Mouse (Mus musculus) lung, adult 2 months (tissue): Measurements from ENCODE around the gene Nt5dc2.

Experiments
- CTCF ChIP-seq: fragments of 200-500 bp; IDR thresholded peaks from 2 replicates; pipeline ENCODE4 v1.5.1; 2011; ENCODE audit warnings: mild to moderate bottlenecking, low read length, control low read depth; ENCODE audit not compliant: insufficient read depth
- POLR2A ChIP-seq: fragments of 200-500 bp; IDR thresholded peaks from 2 replicates; pipeline ENCODE4 v1.6.1; 2011; ENCODE audit warnings: low read depth, mild to moderate bottlenecking, control low read depth, low read length, borderline replicate concordance; ENCODE audit errors: extremely low read depth

DNA sequence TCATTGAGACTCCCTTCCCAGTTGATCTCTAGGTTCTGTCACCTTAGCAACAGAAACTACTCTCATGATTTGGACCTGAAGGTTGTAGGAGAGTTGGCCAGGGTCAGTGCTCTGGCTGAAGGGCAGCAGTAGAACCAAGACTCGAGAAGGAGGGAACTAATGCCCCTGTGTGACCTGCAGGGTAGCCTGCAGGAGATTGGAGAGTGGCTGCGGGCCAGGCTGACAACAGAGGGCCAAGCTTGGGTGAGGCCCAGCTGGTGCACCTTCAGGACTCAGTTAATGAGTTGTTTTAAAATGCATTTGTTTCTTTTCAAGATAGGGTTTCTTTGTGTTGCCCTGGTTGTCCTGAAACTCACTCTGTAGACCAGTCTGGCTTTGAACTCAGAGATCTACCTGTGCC, 34.2 kb downstream of the Nt5dc2 start:
- TF ChIP-seq POLR2A (no peak), CTCF (no peak)
